Mouse (Mus musculus) neutrophil, adult 5-6 weeks (primary cell): ENCODE results near the gene Steap3. TPM values are rescaled to one million over a fixed set of nuclear protein-coding genes. Genes with fewer than 3 reads are reported as not detected.
"Not testable (repeated sequence)": the region's sequence is repeated elsewhere in the genome, so short reads cannot be mapped to it uniquely, and the experiment has no call there.

Experiments
- ATAC-seq: fragments of 151-379, 151-347 bp; 2 replicates; pipeline ENCODE4 v1.8.0; 2017; ENCODE audit warnings: mild to moderate bottlenecking, moderate TSS enrichment; ENCODE audit not compliant: insufficient number of reproducible peaks, poor library complexity, low FRiP score, severe bottlenecking; ENCODE audit errors: extremely low read depth
- total RNA-seq: library from RNA; stranded (forward); fragments of 200-1000 nt; gene quantifications from 2 replicates; pipeline ENCODE4 v1.2.3, GENCODE M21; 2017

Steap3 gene
- 0.58 and 1.1 TPM in 2 replicates for total RNA-seq

GRCm38 (mm10) chr1:120272605-120273004 is at the start of gene Steap3:
Gene Steap3, minus strand, starts transcription at chr1:120272705.
- ATAC-seq: no peak

- no peak for ATAC-seq
Observed at GRCm38 (mm10) chr1:120321270-120322021, 48.9 kb upstream of the Steap3 start.

GRCm38 (mm10) chr1:120305801-120306200 is 33.3 kb upstream of the Steap3 start:
- no peak for ATAC-seq

- ATAC-seq: no peak
Observed at GRCm38 (mm10) chr1:120296936-120297335, 24.4 kb upstream of the Steap3 start.

- ATAC-seq: peak; percentile 55; the same call in 1 of the 2 replicates
Observed at GRCm38 (mm10) chr1:120293803-120294202, 21.3 kb upstream of the Steap3 start.

- no peak for ATAC-seq
Observed at GRCm38 (mm10) chr1:120291709-120292108, 19.2 kb upstream of the Steap3 start.

GRCm38 (mm10) chr1:120289843-120290242 is 17.3 kb upstream of the Steap3 start:
- ATAC-seq: no peak

GRCm38 (mm10) chr1:120287679-120288078 is 15.2 kb upstream of the Steap3 start:
- ATAC-seq: no peak

- ATAC-seq: not testable (repeated sequence)
Observed at GRCm38 (mm10) chr1:120276058-120276457, 3.6 kb upstream of the Steap3 start.

- ATAC-seq: no peak
Observed at GRCm38 (mm10) chr1:120275224-120275623, 2.7 kb upstream of the Steap3 start.

- no peak for ATAC-seq
Observed at GRCm38 (mm10) chr1:120270882-120271281, 1.6 kb downstream of the Steap3 start.

GRCm38 (mm10) chr1:120270115-120270514 is 2.4 kb downstream of the Steap3 start:
- no peak for ATAC-seq

- ATAC-seq: no peak
Observed at GRCm38 (mm10) chr1:120267631-120268030, 4.9 kb downstream of the Steap3 start.

GRCm38 (mm10) chr1:120266460-120266859 is 6.0 kb downstream of the Steap3 start:
- ATAC-seq: no peak

- ATAC-seq: peak; percentile 75
Observed at GRCm38 (mm10) chr1:120264861-120265686, 7.4 kb downstream of the Steap3 start.

GRCm38 (mm10) chr1:120263226-120263625 is 9.3 kb downstream of the Steap3 start:
- no peak for ATAC-seq

GRCm38 (mm10) chr1:120261166-120261565 is 11.3 kb downstream of the Steap3 start:
- no peak for ATAC-seq

- no peak for ATAC-seq
Observed at GRCm38 (mm10) chr1:120259249-120259648, 13.3 kb downstream of the Steap3 start.

- ATAC-seq: 0 out of 2 replicates have a peak, but pooled peaks have one; percentile 31
Observed at GRCm38 (mm10) chr1:120258744-120259143, 13.8 kb downstream of the Steap3 start.

GRCm38 (mm10) chr1:120258245-120258644 is 14.3 kb downstream of the Steap3 start:
- ATAC-seq: no peak
